Mouse (Mus musculus): ENCODE measurements around the gene Gm16867.
"Not testable (repeated sequence)": the region's sequence is repeated elsewhere in the genome, so short reads cannot be mapped to it uniquely, and the experiment has no call there.

The Gm16867 gene

GRCm38 (mm10) chr14:69464465-69464864 lies 38.7 kb downstream of the Gm16867 start:
- DNase-seq = not testable (repeated sequence)

DNA sequence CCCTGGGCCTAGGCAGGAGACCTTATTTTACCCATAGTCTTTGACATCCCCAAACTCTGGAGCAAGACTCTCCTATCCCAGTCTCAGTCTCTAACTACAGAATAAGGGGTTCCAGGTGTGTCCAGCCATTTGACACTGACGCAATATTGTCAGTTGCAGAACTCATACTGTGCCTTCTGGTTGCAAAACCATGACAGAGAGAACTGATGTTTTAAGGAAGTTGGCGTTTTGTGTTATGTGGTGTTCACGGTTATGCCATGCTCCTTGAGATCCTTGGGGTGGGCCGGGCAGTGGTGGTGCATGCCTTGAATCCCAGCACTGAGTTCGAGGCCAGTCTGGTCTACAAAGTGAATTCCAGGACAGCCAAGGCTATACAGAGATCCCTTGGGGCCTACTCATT lies 45.5 kb downstream of the Gm16867 start:
- not testable (repeated sequence) for DNase-seq

GRCm38 (mm10) chr14:69454640-69455039 lies 48.5 kb downstream of the Gm16867 start:
- not testable (repeated sequence) for DNase-seq

DNA sequence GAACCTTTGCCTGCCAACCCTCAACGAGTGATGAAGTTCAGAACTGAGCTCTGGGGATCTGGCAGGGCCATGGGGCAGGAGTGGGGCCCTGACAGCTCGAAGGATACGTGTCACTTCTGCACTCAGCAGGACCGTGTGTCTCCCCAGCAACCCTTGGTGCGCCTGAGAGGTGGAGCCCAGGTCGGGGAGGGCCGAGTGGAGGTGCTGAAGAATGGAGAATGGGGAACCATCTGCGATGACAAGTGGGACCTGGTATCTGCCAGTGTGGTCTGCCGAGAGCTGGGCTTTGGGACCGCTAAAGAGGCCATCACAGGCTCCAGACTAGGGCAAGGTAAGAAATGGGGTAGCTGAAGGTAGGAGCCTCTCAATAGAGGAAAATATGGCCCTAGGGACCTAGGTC lies 54.3 kb downstream of the Gm16867 start:
- DNase-seq = not testable (repeated sequence)

DNA sequence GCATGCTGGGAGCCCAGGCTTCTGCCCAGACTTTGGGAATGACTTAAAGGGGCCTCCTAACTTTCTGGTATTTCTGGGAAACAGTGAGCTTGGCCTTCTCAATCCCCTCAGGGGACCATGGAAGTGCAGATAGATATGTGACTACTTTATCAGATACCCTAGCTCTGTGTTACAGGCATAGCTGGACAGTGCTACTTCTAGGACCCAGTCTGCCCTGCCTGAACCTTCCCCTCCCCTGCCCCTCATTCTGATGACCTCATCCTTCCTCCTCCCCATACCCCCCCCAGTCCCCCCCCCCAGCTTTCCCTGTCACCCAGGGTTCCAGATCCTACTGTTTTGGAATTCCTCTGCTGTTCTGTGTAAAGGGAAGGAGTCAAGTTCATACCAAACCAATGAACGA lies 56.2 kb downstream of the Gm16867 start:
- DNase-seq = not testable (repeated sequence)

GRCm38 (mm10) chr14:69443092-69443692 lies 60.0 kb downstream of the Gm16867 start:
- DNase-seq = not testable (repeated sequence)

DNA sequence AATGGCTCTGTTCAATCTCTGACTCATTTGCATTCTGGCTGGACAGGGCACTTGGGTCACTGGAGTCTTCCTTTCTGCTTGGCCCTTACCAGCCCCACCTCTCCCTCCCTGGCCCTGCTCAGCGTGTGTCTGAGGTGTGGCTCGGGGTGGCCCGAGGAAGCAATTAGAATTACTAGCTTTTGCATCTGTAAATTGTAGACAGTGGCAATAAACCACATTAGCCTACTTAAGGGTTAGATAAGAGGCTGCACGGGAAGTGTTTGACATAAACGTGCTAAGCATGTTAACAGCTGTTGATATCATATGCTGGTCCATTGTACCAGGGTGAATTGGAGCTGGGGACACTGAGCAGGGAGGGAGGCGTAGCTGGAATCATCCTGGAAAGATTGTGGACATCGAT lies 62.2 kb downstream of the Gm16867 start:
- not testable (repeated sequence) for DNase-seq

- not testable (repeated sequence) for DNase-seq
Observed at GRCm38 (mm10) chr14:69438678-69439214, 64.4 kb downstream of the Gm16867 start.

DNA sequence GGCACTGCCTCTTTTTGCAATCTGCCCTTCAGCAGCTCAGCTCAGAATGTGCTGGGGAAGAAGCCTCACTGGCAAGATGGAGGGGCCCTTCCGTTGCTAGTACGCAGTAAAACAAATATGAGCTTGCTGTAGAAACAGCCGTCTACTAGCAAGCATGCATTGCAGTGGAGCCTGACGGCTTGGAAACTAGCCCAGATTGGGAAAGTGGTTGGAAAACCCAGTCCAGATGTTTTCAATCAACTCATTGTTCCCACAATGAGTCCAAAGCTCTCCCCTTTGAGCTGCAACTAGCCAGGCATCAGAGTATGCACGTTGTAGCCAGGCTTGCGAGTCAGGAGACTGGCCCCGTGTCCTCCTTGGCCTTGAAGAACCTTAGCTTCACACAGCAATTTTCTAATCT lies 82.2 kb downstream of the Gm16867 start:
- not testable (repeated sequence) for DNase-seq

DNA sequence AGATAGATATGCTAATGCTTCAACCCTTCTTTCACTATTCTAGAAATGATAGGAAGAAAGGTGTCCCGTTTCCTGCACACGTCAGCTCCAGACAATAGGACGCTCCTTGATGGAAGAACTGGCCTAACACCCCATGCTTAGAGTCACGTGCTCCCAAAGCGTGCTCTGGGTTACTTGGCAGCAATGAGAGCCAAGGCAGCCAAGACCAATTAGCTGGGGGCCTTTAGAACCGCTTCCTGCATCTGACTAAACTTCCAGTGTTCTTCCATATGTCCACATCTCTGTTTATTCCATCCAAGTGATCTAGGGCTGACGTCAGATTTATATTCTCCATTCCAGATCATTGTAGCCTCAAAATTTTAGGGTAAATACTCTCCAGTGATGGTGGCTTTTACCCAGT lies 85.6 kb downstream of the Gm16867 start:
- not testable (repeated sequence) for DNase-seq
